Mouse (Mus musculus) cerebellum, adult 2 months (tissue): Measurements from ENCODE around the gene Serping1. TPM values are rescaled to one million over a fixed set of nuclear protein-coding genes. Genes with fewer than 3 reads are reported as not detected.

ENCODE experiments used
- DNase-seq, 2 experiments: peaks; one replicate each; pipeline ENCODE4 v3.0.0; 2021
- H3K27ac ChIP-seq: fragments of 200-500 bp; 2 replicates; pipeline ENCODE4 v1.5.1; 2012; ENCODE audit warnings: low read length, control low read depth, inconsistent platforms; ENCODE audit not compliant: insufficient read depth
- H3K27me3 ChIP-seq: fragments of 200-500 bp; 2 replicates; pipeline ENCODE4 v1.6.1; 2012; ENCODE audit warnings: inconsistent platforms, mild to moderate bottlenecking, low read length, moderate library complexity; ENCODE audit not compliant: control insufficient read depth, insufficient read depth
- H3K4me1 ChIP-seq: fragments of 200-500 bp; 2 replicates; pipeline ENCODE4 v1.6.1; 2011; ENCODE audit warnings: low read length; ENCODE audit not compliant: control insufficient read depth, insufficient read depth
- H3K4me3 ChIP-seq: fragments of 200-500 bp; replicated peaks from 2 replicates; pipeline ENCODE3; 2011; ENCODE audit warnings: mild to moderate bottlenecking, low read depth, low read length, control low read depth; ENCODE audit not compliant: insufficient read depth
- CTCF ChIP-seq: fragments of 200-500 bp; IDR thresholded peaks from 2 replicates; pipeline ENCODE4 v1.5.1; 2011; ENCODE audit warnings: low read depth, mild to moderate bottlenecking, control low read depth, low read length, moderate library complexity, borderline replicate concordance; ENCODE audit not compliant: insufficient read depth
- POLR2A ChIP-seq: fragments of 200-500 bp; IDR thresholded peaks from 2 replicates; pipeline ENCODE4 v1.6.1; 2011; ENCODE audit warnings: low read length, control low read depth, borderline replicate concordance; ENCODE audit not compliant: insufficient read depth
- WGBS: fragments of 180-500 bp; shearing (Covaris S2); methylation state at CpG from one replicate; pipeline ENCODE4 v1.1.7; 2018; 5-methylcytosine and 5-hydroxymethylcytosine counted together
- polyA plus RNA-seq: library from polyadenylated mRNA; depleted of rRNA; stranded (reverse); fragments of >200 nt; gene quantifications from 2 replicates; pipeline ENCODE4 v1.2.3, GENCODE M21; 2012

Serping1 gene
- polyA plus RNA-seq, 1 experiment, result 19.6 TPM

GRCm38 (mm10) chr2:84761309-84761708, 13.9 kb downstream of the Serping1 start:
- Histone ChIP-seq H3K4me1 (no peaks in the 10 kb centered on the region), H3K27ac (no peak overlapping the region), H3K27me3 (no peaks in the 10 kb centered on the region), H3K4me3 (no peak overlapping the region)
- WGBS, result 80% methylated on average over 3 of the region's 3 CpGs
- DNase-seq, result no peak
- no peak for TF ChIP-seq POLR2A
- TF ChIP-seq CTCF, result no peak

DNA sequence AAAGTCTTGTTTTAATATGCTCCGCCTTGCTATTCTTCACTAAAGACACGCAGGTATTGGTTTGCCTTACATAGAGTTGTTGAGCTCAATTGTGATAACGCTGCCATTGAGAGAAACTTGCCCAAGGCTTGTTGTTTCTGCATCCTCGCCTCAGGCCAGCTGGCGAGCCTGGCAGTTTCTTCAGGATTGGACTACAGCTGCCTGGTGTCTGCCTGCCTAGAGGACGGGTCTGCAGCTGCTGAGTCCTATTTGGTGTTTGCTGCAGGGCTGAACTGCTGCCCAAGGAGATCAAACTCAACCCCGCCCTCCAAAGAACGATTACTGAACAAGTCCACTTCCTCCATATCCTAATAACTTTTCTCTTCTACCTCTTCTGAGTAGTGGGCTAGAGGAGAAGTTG, 14.5 kb downstream of the Serping1 start:
- WGBS, result 29% methylated on average over 8 of the region's 8 CpGs
- Histone ChIP-seq H3K27me3 (no peaks in the 10 kb centered on the region), H3K4me1 (no peaks in the 10 kb centered on the region), H3K4me3 (no peak overlapping the region), H3K27ac (no peak overlapping the region)
- TF ChIP-seq CTCF (no peak), POLR2A (no peak)
- DNase-seq, result no peak

DNA sequence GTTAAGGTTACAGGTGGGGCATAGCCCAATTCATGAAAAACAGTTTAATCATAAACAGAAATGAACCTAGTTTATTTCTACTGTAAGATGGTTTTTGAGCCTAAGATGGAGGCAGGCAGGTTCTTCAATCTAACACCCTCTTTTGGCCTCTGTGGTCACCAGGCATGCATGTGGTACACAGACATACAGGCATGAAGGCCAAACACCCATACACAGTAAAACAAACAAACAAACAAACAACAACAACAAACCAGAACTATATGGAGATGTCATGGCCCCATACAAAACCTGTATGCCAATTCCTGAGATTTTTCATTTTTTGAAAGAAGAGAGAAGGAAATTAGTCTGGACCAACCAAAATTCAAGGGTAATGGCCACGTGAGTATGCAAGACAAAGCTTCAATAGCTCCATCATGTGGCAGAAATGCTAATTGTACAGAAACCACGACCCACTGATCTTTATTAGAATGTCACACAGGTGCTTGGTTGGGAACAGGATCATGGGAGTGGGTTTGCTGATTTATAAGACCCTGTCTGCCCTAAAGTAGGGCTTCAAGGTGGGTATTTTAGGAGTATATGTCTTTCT, 16.6 kb downstream of the Serping1 start:
- under 1% methylated on average over 2 of the region's 2 CpGs for WGBS

GRCm38 (mm10) chr2:84757026-84757682, 18.1 kb downstream of the Serping1 start:
- WGBS, result 42% methylated on average over 7 of the region's 7 CpGs
- Histone ChIP-seq H3K27me3 (no peaks in the 10 kb centered on the region), H3K27ac (no peak overlapping the region), H3K4me3 (no peak overlapping the region), H3K4me1 (no peaks in the 10 kb centered on the region)
- no peak for DNase-seq
- TF ChIP-seq CTCF (no peak), POLR2A (no peak)

More for the DNA sequence above, 16.6 kb downstream of the Serping1 start:
- Histone ChIP-seq H3K27ac (no peak overlapping the region), H3K4me3 (no peak overlapping the region), H3K4me1 (no peaks in the 10 kb centered on the region), H3K27me3 (no peaks in the 10 kb centered on the region)
- peak; percentile 22 to 69 for DNase-seq
- peak; percentile 52; the same call in 1 of the 2 replicates for TF ChIP-seq CTCF
- TF ChIP-seq POLR2A, result no peak

- DNase-seq, result no peak
These were observed 19.0 kb downstream of the Serping1 start for GRCm38 (mm10) chr2:84756245-84756644.

DNA sequence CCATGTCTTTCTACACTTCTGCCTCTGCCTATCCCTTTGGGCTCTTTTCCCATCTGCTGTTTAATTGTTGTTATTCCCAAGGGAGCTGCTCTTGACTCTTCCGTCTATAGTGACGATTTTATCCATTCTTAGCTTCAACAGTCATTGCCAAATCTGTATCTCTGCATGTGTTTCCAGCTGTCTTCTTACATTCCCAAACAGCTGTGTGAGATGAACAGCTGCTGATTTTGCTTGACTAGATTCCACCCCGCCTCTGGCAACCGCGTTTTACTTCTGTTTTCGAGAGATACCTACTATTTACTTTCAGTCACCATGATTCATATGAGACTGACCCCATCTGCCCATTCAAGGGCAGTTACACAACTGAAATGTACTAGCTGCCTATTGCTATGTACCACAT, 25.1 kb downstream of the Serping1 start:
- no peak overlapping the region for H3K4me3 ChIP-seq
- DNase-seq, result no peak
- H3K27ac ChIP-seq, result no peak overlapping the region
- no peak for TF ChIP-seq CTCF
- no peak for TF ChIP-seq POLR2A
- no peaks in the 10 kb centered on the region for H3K27me3 ChIP-seq
- WGBS, result 51% methylated on average over 6 of the region's 6 CpGs
- no peaks in the 10 kb centered on the region for H3K4me1 ChIP-seq

More at GRCm38 (mm10) chr2:84756245-84756644, 19.0 kb downstream of the Serping1 start:
- H3K4me3 ChIP-seq, result no peak overlapping the region
- TF ChIP-seq CTCF (no peak), POLR2A (no peak)
- H3K27me3 ChIP-seq, result no peaks in the 10 kb centered on the region
- 92% methylated on average over 5 of the region's 5 CpGs for WGBS
- H3K4me1 ChIP-seq, result no peaks in the 10 kb centered on the region
- no peak overlapping the region for H3K27ac ChIP-seq

DNA sequence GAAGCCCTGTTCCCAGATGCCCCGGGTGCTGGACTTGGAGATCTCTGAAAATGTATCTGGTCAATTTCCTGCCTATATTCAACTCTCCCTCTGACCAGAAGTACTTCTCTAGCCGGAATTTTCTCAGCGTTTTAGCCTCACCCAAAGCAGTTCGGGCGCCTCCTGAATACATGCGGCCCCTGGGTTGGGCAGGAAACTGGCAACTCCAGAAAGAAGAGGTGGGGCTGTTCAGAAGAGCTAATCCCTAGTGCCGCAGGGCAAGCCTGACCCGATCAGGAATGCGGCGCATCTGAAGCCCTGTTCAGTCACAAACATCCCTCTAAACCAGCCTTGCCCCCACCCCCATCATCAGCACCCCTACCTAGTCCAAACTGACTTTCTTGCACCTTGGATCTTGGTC, 31.1 kb downstream of the Serping1 start:
- WGBS, result 5% methylated on average over 10 of the region's 10 CpGs
- no peak overlapping the region for H3K27ac ChIP-seq

GRCm38 (mm10) chr2:84743561-84743960, 31.7 kb downstream of the Serping1 start, which contains the start of gene Gm19426:
Gm19426 (minus strand) TSS chr2:84743655.
- H3K4me1 ChIP-seq, result peaks cover 9% of the 10 kb centered on the region; the same call in 1 of the 2 replicates
- DNase-seq, result peak; percentile 73 to 77
- H3K27me3 ChIP-seq, result no peaks in the 10 kb centered on the region
- peak within 1 kb of the TSS; percentile 81 for H3K4me3 ChIP-seq
- peak within 1 kb of the TSS; percentile 47; the same call in 1 of the 2 replicates for H3K27ac ChIP-seq
- 1% methylated on average over 23 of the region's 25 CpGs for WGBS
- peak; percentile 35; the same call in 1 of the 2 replicates for TF ChIP-seq POLR2A
- no peak for TF ChIP-seq CTCF

More for the DNA sequence above, 31.1 kb downstream of the Serping1 start:
- no peak for DNase-seq
- peaks cover 9% of the 10 kb centered on the region; the same call in 1 of the 2 replicates for H3K4me1 ChIP-seq
- TF ChIP-seq POLR2A, result no peak
- no peak for TF ChIP-seq CTCF
- no peaks in the 10 kb centered on the region for H3K27me3 ChIP-seq
- peak overlapping the region; percentile 81 for H3K4me3 ChIP-seq
